Mouse (Mus musculus): Measurements from ENCODE around the gene Fam171a1.

DNA sequence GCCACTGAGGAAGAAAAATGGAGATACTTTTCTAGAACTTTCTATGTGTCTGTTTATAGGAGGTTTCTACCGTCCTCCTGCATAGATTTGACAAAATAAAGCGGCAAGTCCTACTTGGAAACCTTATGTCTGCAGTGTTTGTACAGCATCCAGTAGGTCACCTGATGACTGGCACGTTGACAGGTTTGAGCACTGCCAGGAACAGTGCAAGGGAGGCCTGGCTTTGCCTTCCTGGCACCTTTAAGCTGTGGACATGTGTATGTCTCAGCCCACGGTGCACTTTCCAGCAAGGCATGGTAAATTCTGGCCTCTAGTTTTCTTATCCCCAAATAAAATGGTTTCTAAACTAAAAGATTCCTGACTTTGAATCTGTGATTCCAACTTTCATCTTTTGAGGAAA lies 86.4 kb downstream of the Fam171a1 start:
- TF ChIP-seq CTCF (IDR thresholded peaks at IDR 0.05; ENCODE audit: low read depth): no peak
- TF ChIP-seq EP300 (IDR thresholded peaks at IDR 0.05; ENCODE audit: low read depth): no peak

All from liver, embryonic 14.5 days (tissue).